Mouse (Mus musculus) right cerebral cortex, adult 18-20 months (tissue): Measurements from ENCODE around the gene Gm5771.
"Not testable (repeated sequence)": the region's sequence is repeated elsewhere in the genome, so short reads cannot be mapped to it uniquely, and the experiment has no call there.

ENCODE experiments used
- DNase-seq: peaks from one replicate; pipeline ENCODE4 v3.0.0; 2022; ENCODE audit warnings: mixed read lengths

Gene Gm5771

DNA sequence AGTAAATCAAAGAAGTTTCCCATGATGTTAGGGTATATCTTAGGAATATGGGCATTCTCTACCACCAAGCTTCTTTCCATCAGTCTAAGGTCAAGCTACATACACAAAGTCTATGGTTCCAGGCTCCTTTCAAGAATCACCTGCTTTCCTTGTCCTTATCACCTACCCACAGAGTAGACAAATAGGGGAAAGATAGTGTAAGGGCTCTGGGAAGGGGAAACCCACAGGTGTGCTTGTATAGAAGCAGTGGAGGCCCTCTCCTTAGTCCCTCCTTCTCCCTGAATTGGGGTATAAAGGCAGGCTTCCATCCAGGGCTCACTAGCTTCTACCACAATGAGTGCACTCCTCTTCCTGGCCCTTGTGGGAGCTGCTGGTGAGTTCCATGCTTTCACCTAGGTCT, at the start of gene Gm5771:
Gm5771 (plus strand) TSS at position 301 of the 400 bp plus-strand sequence.
- DNase-seq, result not testable (repeated sequence)

DNA sequence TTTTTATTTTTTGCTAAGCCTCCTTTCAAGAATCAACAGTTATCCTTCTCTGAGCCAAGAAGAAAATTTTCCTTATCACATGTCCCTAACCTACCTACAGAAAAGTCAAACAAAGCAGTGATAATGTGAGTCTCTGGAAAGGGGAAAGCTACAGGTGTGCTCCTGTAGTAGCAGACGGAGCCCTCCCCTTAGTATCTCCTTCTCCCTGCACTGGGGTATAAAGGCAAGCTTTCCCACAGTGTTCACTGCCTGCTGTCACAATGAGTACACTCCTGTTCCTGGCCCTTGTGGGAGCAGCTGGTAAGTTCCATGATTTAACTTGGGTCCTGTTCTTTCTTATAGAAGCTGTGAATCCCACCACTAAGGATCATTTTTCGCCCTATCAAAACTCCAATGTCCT, 38.2 kb upstream of the Gm5771 start, which contains the start of gene Try10:
Try10 (plus strand) TSS at position 174 of the 400 bp plus-strand sequence.
- DNase-seq, result no peak

DNA sequence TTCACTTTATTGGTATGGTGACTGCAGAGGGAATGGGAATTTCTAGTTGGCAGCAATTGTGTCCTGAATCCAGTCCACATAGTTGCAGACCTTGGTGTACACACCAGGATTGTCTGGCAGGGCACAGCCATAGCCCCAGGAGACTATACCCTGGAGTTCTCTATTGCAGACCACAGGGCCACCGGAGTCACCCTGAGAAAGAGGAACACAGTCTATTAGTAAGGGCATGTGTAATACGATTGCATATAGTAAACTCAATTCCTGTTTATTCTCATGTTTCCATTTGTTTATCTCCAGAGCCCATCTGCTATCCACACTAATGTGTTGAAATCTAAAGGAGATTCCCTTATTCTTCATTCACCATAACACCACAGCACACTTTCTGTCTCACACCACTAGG, 18.4 kb upstream of the Gm5771 start:
- DNase-seq, result not testable (repeated sequence)

DNA sequence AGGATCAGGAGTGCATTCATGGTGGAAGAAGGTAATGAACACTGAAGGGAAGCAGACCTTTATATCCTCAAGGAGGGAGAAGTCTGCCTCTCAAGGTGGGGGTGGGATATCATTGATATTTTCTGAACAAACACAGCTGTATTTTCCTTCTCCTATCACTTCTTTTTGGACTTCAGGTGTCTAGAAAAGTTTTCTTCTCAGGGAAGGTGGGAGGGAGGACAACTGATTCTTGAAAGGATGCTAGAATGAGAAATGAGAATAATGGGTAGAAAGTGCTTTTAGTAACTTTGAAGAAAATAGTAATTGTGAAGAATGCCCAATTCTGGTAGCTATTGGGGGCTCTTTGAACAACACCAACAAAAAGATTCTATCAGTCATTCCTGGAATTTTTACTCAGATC, 14.6 kb upstream of the Gm5771 start, which contains the start of gene Prss3:
Prss3 (minus strand) TSS at position 101 of the 400 bp plus-strand sequence.
- not testable (repeated sequence) for DNase-seq

DNA sequence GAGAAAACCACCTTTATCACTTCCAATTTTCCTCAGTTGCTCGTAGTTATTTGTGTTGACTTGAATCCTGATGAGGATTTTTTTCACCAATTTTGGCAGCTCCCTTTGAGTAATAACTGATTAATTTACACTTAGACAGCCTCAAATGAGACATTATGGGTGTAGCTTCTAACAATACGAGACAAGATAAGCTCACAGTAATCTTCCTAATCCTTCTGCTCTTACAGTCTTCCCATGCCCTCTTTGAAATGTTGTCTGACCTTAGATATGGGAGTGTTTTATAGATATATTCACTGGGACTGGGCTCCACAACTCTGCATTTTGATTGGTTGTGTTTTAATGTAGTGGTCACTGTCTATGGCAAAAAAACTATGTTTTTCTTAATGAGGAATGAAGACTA, 5.4 kb upstream of the Gm5771 start:
- DNase-seq, result no peak

DNA sequence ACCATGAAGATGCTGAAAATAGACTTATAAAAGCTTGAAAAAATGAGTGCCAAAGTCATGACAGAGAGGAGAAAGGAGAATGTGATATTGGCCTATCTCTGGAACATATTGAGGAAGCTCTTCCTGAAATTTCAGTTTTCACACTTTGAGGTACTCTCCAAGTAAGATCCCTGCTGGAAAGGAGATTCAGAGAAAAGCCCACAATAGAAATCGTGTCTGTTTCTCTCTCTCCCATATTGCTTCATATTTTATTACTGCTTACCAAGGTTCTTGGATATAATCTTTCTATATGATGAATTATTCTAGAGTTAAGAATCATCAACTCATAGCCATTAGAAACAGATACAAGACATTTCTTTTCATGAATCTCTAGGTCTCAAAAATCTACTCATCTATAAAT, 516 bp upstream of the Gm5771 start:
- DNase-seq, result not testable (repeated sequence)

DNA sequence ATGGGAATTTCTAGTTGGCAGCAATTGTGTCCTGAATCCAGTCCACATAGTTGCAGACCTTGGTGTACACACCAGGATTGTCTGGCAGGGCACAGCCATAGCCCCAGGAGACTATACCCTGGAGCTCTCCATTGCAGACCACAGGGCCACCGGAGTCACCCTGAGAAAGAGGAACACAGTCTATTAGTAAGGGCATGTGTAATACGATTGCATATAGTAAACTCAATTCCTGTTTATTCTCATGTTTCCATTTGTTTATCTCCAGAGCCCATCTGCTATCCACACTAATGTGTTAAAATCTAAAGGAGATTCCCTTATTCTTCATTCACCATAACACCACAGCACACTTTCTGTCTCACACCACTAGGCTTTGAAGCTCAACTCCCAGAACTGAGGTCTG, 50.1 kb downstream of the Gm5771 start:
- DNase-seq, result not testable (repeated sequence)

DNA sequence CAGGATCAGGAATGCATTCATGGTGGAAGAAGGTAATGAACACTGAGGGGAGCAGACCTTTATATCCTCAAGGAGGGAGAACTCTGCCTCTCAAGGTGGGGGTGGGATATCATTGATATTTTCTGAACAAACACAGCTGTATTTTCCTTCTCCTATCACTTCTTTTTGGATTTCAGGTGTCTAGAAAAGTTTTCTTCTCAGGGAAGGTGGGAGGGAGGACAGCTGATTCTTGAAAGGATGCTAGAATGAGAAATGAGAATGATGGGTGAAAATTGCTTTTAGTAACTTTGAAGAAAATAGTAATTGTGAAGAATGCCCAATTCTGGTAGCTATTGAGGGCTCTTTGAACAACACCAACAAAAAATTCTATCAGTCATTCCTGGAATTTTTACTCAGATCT, 53.9 kb downstream of the Gm5771 start, which contains the start of gene Gm10334:
Gm10334 (minus strand) TSS at position 101 of the 400 bp plus-strand sequence.
- not testable (repeated sequence) for DNase-seq
